Mouse (Mus musculus): Measurements from ENCODE around the gene 1700125H20Rik.
A peak's percentile ranks its signal among the peaks of the same experiment; 100 is the strongest.
"Not testable (repeated sequence)": the region's sequence is repeated elsewhere in the genome, so short reads cannot be mapped to it uniquely, and the experiment has no call there.

1700125H20Rik gene

GRCm38 (mm10) chr11:85170058-85170740 lies at the start of gene 1700125H20Rik:
Gene 1700125H20Rik (plus strand): TSS chr11:85170404.
- DNase-seq (ENCODE audit: low spot score) = peak; percentile 81

DNA sequence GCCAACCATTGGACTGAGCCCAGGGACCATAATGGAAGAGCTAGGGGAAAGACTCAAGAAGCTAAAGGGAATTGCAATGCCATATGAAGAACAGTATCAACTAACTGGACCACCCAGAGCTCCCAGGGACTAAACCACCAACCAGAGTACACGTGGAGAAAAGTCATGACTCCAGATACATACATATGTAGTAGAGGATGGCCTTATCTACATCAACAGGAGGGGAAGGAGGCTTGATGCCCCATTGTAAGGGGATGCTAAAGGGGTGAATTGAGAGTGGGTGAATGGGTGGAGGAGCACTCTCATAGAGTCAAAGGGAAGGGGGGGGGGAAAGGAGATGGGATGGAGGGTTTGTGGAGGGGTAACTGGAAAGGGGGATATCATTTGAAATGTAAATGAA lies 48.1 kb upstream of the 1700125H20Rik start:
- DNase-seq (ENCODE audit: low spot score) = no peak

DNA sequence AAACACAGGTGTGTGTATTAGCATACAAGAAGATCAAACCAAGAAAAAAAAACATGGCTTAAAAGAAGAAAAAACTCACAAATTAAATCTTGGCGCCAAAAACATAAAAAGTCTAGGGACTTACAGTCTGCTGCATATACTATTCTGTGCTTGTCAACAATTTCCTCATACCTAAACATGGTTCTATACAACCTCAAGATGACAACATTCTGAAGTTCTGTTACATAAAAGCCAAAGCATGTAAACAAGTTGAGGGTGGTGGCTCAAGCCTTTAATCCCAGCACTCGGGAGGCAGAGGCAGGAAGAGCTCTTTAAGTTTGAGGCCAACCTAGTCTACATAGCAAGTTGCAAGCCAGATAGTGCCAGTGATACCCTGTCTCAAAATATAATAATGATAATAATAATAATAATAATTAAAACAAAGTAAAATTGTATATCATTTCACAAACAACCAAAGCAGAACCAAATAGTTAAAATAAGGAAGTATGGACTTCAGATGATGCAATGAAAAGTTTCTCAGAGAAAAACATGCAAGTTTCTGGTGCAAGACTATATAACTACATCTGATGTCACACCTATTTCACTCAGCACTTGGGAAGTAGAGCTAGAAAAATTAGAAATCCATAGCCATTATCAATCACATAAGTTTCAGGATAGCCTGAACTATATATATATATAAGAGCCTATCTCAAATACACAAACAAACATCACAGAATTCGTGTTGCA lies 46.8 kb upstream of the 1700125H20Rik start:
- no peak for DNase-seq (ENCODE audit: low spot score)

DNA sequence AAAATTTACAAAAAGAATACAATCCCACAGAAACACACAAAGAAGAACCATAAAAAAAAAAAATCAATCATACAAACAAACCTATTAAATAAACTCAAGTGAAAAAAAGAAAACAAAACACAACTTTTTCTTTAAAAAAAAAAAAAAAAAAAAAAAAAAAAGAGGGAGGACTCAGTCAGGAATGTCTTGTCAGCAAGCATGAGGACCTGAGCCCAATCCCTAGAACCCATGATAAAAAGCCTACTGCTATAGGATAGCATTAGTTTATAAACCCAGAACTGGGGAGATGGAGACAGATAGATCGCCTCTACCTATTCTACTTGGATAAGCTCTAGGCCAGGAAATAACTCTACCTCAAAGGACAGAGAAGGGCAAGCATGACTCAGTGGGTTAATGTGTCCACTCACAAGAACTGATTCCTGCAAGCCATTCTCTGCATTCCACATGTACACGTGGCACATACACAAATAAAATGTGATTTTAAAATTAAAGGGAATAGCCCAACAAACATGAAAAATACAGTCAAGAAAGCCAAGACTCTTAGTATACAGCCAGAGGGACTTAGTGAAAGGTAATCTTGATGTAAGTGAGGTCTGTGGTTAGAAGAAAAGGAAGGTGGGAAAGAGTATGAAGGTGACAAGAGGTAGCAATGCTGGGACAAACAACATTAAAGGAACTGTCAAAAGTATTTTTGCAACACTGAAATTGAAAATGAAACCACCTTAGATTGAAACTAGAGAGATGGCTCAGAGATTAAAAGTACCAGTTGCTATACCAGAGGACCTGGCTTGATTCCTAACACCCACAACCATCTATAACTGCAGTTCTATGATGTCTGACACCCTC lies 43.7 kb upstream of the 1700125H20Rik start:
- no peak for DNase-seq (ENCODE audit: low spot score)

GRCm38 (mm10) chr11:85128883-85129282 lies 41.3 kb upstream of the 1700125H20Rik start:
- no peak for DNase-seq (ENCODE audit: low spot score)

DNA sequence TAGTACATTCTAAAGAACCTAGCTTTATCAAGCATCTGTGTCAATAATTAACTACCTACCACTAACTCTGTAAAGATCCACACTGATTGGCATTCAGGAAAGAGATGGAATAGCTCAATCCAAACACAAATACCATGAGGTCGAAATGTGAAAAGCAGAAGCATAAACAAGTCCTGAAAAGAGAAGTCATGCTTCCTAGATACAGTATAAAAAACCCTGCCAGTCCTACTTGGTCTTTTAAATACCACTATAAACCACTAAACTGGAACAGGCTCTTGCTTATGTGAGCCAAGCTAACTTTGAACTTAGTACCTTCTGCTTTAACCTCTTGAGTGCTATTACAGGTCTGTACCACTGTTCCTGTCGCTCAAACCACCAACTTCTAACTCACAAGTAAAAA lies 38.7 kb upstream of the 1700125H20Rik start:
- DNase-seq (ENCODE audit: low spot score) = no peak

DNA sequence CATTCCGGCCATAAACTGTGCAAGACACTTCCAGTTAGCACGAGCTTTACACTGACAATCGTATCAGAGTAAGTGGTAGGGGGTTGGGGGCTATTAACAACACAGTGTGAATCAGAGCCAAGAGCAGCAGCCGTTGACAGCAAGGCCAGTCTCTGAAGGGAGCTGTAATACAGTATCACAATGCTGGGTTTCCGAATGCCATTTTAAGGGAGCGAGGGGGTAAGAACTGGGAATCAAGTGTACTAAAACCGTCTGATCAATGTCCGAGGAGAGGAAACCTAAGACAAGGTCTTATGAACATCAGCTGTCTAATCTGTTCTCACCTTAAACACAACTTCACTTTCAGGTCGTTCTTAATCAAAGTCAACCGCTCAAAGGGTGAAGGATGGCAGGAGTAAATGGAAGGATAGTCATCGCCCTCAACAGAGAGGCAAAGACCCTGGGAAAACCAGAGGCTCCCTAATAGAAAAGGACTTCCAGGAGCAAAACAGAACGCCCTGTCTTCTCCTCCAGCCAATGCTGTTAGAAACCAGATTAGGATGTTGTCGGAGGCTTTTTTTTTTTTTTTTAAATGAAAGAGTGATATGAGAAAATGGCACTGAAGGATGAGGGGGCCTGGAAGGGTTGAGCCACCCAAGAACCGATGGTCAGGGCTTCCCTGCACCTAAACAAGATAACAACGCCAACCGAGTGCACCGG lies 31.3 kb upstream of the 1700125H20Rik start:
- peak; percentile 15 for DNase-seq (ENCODE audit: low spot score)

DNA sequence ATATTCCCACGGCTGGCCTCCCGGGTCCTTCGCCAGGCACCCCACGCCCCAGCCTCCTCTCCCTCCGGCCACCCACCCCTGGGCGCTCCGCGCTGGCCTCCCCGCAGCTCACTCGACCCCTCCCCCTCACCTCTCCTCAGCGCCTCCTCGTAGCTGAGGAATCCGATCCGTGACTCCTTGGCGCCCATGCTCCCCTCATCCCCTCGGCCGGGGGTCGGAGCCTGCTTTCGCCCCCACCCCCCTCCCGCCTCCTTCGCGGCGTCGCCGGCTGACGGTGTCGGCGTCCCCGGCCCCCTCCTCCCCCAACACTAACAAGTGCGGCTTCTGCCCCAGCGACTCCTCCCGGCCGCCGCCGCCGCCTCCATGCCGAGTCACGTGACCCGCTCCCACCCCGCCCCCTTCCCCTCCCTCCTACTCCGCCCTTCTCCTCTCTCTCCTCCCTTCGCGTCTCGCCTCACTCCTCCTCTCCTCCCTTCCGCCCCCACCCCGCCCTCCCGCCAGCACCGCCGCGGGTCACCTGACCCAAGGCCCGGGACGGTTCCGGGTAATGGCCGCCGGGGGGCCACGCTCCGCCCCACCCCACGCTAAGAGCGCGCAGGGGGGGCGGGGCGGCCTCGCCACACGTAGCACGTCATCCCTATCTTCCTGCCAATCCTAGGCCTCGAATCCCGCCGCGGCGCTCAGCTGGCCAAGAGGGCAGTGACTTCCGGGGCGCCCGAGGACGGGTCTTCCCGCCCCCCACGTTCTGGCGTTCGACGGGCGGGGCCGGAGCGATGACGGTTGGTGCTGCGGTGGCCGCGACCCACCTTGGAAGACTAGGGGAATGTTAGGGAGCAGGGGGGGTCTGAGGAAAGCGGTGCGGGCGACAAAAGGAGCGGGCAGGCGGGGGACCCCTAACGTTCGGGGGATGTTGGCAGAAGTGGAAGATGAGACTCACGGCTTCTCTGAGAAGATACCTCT lies 30.3 kb upstream of the 1700125H20Rik start, which contains the start of gene Usp32:
Usp32 (minus strand) TSS at position 581 of the 960 bp plus-strand sequence.
- peak; percentile 92 for DNase-seq (ENCODE audit: low spot score)

- no peak for DNase-seq (ENCODE audit: low spot score)
These were observed 17.8 kb upstream of the 1700125H20Rik start for GRCm38 (mm10) chr11:85152256-85152930.

DNA sequence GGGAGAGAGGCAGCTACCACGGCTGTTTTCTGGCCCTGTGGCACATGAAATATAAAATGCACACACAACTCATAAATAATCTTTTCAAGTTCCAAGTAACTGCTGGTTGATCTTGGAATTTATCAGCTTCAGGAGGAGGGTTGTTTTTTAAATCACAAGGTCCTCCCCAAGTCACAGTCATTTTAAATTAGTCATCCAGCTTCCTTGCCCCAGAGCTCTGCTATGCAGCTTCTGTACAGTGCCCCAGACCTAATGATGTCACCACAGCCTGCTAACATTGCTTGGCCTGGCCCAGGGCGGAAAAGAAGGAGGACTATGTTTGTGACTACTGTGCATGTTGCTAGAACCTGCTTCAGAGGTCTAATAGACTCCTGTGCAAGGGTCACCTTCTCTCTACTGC lies 12.9 kb upstream of the 1700125H20Rik start:
- DNase-seq (ENCODE audit: low spot score) = no peak

DNA sequence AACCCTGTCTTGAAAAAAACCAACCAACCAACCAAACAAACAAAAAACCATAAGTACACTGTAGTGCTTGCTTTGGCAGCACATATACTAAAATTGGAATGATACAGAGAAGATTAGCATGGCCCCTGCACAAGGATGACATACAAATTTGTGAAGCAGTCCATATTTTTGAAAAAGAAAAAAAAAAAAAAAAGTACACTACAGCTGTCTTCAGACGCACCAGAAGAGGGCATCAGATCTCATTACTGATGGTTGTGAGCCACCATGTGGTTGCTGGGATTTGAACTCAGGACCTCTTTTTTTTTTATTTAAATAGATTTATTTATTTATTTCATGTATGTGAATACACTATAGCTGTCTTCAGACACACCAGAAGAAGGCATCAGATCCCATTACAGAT lies 7.2 kb upstream of the 1700125H20Rik start:
- DNase-seq (ENCODE audit: low spot score) = not testable (repeated sequence)

GRCm38 (mm10) chr11:85164371-85164770 lies 5.8 kb upstream of the 1700125H20Rik start:
- DNase-seq (ENCODE audit: low spot score) = no peak

DNA sequence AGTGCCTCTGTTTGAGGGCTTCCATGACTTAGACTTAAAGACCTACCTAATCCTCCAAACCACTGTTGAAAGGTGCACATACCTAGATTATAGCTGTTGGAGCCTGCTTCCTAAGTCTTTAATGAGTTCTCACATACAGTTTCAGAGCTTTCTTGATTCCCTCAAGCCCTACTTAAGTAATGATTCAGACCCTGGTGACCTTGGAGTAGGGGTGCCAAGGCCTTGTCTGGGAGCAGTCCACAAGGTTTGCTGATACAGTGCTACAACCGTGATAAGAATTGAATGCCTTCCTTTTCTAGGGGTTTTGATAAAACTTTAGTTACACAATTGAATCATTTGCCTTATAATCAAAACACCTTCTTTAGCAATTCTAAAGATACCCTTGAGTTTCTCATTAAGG lies 2.7 kb upstream of the 1700125H20Rik start:
- DNase-seq (ENCODE audit: low spot score) = no peak

DNA sequence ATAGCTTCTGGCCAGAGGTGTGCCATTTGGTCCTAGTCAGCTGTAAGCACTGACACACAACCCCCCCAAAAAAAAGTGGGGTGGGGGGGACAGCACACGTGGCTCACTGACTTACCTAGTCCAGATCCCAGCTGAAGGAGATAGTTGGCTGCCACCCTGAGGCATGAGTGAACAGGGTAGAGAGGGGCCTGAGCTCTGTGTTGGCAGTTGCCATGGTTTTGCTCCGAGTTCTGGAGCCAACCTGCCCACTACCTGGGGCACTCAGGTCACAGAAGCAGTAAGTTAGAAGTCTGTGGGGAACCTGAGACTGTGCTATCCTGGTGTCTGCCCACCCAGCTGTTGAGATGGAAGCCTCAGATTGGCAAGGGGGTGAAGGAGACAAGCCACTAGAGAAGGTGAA lies 629 bp downstream of the 1700125H20Rik start:
- DNase-seq (ENCODE audit: low spot score) = no peak

DNA sequence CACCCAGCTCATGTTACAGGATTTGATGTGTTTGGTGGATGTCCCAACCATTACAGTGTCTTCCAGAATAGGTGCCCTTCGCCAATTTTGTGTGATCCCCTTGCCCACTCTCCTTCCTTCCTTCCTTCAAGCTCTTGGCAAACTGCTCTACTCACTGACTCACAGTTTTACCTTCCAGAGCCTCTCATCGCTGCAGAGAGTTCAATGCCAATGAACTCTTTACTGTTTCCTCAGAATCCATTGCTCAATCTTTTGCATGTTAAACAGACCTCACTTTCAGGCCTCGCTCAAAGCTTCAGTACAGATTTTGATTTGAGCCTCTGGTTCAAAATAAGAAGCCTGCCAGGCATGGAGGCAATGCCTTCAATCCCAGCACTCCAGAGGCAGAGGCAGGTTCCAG lies 5.7 kb downstream of the 1700125H20Rik start:
- DNase-seq (ENCODE audit: low spot score) = no peak

GRCm38 (mm10) chr11:85177761-85178160 lies 7.6 kb downstream of the 1700125H20Rik start:
- no peak for DNase-seq (ENCODE audit: low spot score)

- DNase-seq (ENCODE audit: low spot score) = no peak
These were observed 8.2 kb downstream of the 1700125H20Rik start for GRCm38 (mm10) chr11:85178413-85178812.

DNA sequence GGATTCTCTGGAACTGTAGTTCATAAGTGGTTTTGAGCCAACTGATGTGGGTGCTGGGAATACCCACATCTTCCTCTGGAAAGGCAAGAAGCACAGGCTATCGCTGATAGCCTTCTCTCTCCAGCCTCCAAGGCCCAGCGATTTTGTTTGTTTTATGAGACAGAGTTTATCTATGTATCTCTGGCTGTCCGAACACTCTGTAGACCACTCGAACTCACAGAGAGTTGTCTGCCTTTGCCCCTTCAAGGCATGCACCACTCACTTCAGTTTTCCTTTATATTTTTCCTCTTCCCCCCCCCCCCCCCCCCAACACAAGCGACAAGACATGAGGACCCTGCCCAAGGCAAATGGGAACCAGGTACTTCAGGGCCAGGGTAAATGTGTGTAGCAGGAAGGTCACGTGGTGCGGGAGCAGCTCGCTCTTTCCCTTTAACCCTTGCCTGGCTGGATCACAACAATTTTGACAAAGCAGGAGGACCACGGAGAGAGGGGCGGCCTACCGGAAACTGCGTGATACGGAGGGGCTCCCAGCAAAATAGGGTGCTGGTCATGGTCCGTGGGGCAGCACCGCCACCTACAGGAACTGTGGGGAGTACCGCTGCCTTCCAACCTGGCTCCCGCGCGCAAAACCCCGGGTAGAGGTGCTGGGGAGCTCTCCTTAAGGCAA lies 12.5 kb downstream of the 1700125H20Rik start:
- DNase-seq (ENCODE audit: low spot score) = peak; percentile 56

DNA sequence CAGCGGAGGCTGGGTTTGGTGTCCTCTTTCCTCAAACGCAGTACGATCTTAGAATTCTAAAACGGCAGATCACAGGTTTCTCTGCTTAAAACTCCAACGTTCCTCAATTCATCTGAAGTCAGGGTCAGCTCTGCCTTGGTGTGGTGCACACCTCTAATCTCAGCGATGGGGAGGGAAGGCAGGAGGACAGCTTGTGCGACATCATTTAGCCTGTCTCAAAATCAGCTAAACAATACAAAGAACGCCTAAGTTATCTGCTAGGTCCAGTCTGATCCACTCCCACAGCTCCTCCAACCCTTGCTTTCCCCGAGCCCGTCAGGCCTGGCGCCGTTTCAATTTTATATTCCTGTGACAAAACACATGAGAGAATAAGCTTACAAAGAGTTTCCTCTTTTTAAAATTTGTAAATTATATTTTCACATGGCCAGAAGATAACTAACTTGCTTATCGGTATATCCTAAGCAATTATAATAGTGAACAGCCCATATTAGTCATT lies 13.1 kb downstream of the 1700125H20Rik start:
- DNase-seq (ENCODE audit: low spot score) = no peak

All from spleen, adult 12 weeks (tissue).